Mouse (Mus musculus): ENCODE measurements around the gene Batf.

- TF ChIP-seq CTCF (IDR thresholded peaks at IDR 0.05; ENCODE audit: low read depth) (no peak), EP300 (IDR thresholded peaks at IDR 0.05; ENCODE audit: low read depth) (no peak)
Observed at GRCm38 (mm10) chr12:85752116-85752515, 65.6 kb downstream of the Batf start.

Measured in liver, embryonic 14.5 days (tissue).